Mouse (Mus musculus): ENCODE results near the gene Cdiptos. TPM values are rescaled to one million over a fixed set of nuclear protein-coding genes. Genes with fewer than 3 reads are reported as not detected.
A peak's percentile ranks its signal among the peaks of the same experiment; 100 is the strongest.

Cdiptos gene
- total and polyA plus RNA-seq, 3 experiments, result 0.47 to 0.97 TPM; not detected in 1

DNA sequence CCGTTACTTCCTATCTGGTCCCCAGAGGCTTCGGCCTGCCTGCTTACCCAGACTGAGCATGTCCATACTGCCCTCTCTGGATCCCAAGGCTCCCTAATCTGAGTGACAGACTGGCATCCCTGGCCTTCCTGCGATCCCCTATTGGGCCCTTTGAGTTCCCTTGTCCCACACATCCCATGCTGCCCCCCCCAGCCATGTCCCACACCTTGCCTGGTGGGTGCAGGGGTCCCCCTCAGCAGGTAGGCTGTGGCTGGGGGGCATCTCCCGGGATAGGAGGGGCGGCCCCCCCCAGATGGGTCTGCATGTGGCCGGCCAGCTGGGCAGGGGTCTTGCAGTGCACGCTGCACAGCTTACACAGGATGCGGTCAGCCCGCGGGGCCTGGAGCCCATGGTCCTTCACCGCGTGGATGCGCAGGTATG lies 47.4 kb upstream of the Cdiptos start:
- H3K27me3 ChIP-seq (replicated peaks), result no peaks in the 10 kb centered on the region
- no peaks in the 10 kb centered on the region for H3K9me3 ChIP-seq (replicated peaks; ENCODE audit: low read length)
- H3K4me1 ChIP-seq (ENCODE audit: control insufficient read depth in 1 of 2, insufficient read depth in 2 of 2), result peaks cover 22 to 60% of the 10 kb centered on the region in 2 experiments
- no peak overlapping the region for H3K4me2 ChIP-seq (ENCODE audit: insufficient read depth, low read depth, poor library complexity, severe bottlenecking)
- H3K79me2 ChIP-seq (replicated peaks; ENCODE audit: control insufficient read depth, extremely low read depth, insufficient read depth, poor library complexity, severe bottlenecking), result peaks cover 22% of the 10 kb centered on the region
- H3K36me3 ChIP-seq (replicated peaks in 1 of 2; ENCODE audit: control insufficient read depth in 1 of 2, insufficient read depth in 1 of 2, low read length in 1 of 2), result peaks cover 27 to 63% of the 10 kb centered on the region in 2 experiments
- H3K27ac ChIP-seq (ENCODE audit: insufficient read depth, low read depth), result no peak overlapping the region
- no peak overlapping the region for H3K9ac ChIP-seq (ENCODE audit: insufficient read depth, low read depth)
- dilution Hi-C loops (cut with MboI; ENCODE audit: extremely low pct_ligation_motif_present, extremely low pct_unique_long_range_greater_than_20kb, low sequenced_read_pairs), result no loop called here
- TF ChIP-seq EP300 (IDR thresholded peaks at IDR 0.05; ENCODE audit: low read length) (no peak), E2F4 (IDR thresholded peaks at IDR 0.05; ENCODE audit: insufficient replicate concordance, low read depth, low read length) (no peak), ELF1 (IDR thresholded peaks at IDR 0.05; ENCODE audit: low read depth, low read length) (no peak)
- no peak for DNase-seq (ENCODE audit: extremely low read depth)
- in situ Hi-C loops (cut with MboI; ENCODE audit: low pct_ligation_motif_present, low pct_unique_long_range_greater_than_20kb, low sequenced_read_pairs), result loop anchor here (5.0 kb wide), 1 partner anchor 136 kb away; no protein-coding TSS in a partner anchor
- H3K4me3 ChIP-seq (replicated peaks in 1 of 3; ENCODE audit: low read depth in 2 of 3, low read length in 2 of 3, poor library complexity in 1 of 3), result peak overlapping the region in 2 of 3 experiments; percentile 76 to 78

DNA sequence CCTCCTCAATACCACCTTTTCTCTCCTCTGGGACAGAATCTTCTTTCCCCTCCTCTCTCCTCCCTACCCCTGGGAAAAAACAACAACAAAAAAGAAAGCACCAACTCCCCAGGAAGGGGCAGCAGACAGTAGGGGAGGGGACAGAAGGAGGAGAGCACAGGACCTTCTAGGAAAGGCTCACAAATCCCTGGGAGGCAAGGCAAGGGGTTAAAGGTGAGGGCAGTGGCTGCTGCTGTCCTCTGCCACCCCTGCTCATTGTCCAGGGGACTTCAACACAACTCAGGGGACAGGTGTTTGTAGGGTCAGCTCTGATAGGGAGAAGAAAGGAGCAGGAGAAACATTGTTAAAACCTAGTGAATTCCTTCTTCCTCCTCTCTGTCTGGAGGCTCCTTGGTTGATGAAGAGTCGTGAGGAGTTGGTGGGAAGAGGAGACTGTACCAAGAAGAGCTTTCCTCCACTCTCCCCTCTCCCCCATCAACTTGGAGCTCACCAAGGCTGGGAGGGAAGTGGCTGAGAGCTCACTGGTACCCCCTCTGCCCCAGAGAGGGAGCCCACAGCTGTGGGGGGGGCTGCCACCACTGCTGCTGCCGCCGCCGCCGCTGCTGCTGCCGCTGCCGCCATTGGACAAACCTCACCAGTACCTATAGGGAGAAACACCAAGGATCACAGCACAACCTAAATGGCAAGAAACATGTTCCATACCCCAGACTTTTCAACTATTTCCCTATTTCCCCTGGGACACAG lies 46.8 kb upstream of the Cdiptos start:
- Histone ChIP-seq H3K4me1 (ENCODE audit: control insufficient read depth in 1 of 2, insufficient read depth in 2 of 2) (peaks cover 19 to 60% of the 10 kb centered on the region in 2 experiments), H3K4me2 (ENCODE audit: insufficient read depth, low read depth, poor library complexity, severe bottlenecking) (no peak overlapping the region), H3K36me3 (replicated peaks in 1 of 2; ENCODE audit: control insufficient read depth in 1 of 2, insufficient read depth in 1 of 2, low read length in 1 of 2) (peaks cover 21 to 60% of the 10 kb centered on the region in 2 experiments), H3K79me2 (replicated peaks; ENCODE audit: control insufficient read depth, extremely low read depth, insufficient read depth, poor library complexity, severe bottlenecking) (peaks cover 22% of the 10 kb centered on the region), H3K27ac (ENCODE audit: insufficient read depth, low read depth) (no peak overlapping the region), H3K27me3 (replicated peaks) (no peaks in the 10 kb centered on the region), H3K4me3 (replicated peaks in 1 of 3; ENCODE audit: low read depth in 2 of 3, low read length in 2 of 3, poor library complexity in 1 of 3) (peak overlapping the region in 1 of 3 experiments; percentile 78), H3K9ac (ENCODE audit: insufficient read depth, low read depth) (no peak overlapping the region), H3K9me3 (replicated peaks; ENCODE audit: low read length) (no peaks in the 10 kb centered on the region)
- in situ Hi-C loops (cut with MboI; ENCODE audit: low pct_ligation_motif_present, low pct_unique_long_range_greater_than_20kb, low sequenced_read_pairs) (loop anchor here (5.0 kb wide), 1 partner anchor 135 kb away; no protein-coding TSS in a partner anchor), dilution Hi-C loops (cut with MboI; ENCODE audit: extremely low pct_ligation_motif_present, extremely low pct_unique_long_range_greater_than_20kb, low sequenced_read_pairs) (no loop called here)
- TF ChIP-seq MAX (IDR thresholded peaks at IDR 0.05; ENCODE audit: low read length) (no peak), POLR2AphosphoS2 (IDR thresholded peaks at IDR 0.05; ENCODE audit: low read depth, low read length) (0 out of 2 replicates have a peak, but pooled peaks have one; percentile 32), GABPA (IDR thresholded peaks at IDR 0.05; ENCODE audit: insufficient replicate concordance, low read depth, low read length) (no peak)
- DNase-seq (ENCODE audit: extremely low read depth), result no peak

DNA sequence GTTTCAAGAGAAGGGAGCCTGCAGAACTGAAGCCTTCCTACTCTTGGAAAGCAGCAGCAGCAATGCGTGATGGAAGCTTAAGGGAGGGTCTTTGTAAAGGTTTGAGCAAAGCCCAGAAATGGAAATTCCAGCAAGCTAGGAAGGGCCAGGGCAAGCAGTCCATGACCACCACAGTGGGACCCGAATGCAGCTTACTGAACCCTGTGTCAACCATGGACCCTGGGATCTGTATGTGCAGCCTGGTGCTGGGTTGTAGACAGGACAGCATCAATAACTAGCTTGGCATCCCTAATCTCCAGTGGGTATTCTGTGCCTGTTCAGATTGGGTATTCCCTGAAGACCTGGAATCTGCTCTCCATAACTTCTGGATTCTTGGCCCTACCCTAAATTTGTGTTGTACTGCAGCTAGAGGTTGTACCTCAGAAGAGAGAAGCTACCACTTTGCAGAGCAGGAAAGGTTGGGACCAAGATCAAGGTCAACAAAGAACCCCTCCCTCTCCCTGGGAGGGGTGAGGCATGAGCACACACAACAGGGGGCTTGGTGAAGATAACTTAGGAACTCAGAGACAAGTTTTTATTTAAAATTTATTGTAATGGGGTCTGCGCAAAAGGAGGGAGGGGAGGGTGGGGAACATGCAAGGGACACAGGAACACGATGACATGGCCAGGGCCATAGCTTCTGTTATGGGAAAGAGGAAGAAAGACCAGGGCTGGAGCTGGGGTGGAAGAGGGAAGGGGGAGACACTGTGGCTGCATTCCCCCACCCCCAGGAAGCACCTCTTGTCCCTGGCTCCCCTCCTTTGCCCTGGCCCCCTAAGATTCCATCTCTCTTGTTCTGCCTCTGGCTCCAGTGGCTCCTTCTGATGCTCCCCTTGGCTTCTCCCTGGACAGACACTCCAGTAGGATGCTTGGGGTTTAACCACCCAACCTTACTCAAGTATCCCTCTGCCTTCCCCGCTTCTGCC lies 45.9 kb upstream of the Cdiptos start:
- dilution Hi-C loops (cut with MboI; ENCODE audit: extremely low pct_ligation_motif_present, extremely low pct_unique_long_range_greater_than_20kb, low sequenced_read_pairs) (no loop called here), in situ Hi-C loops (cut with MboI; ENCODE audit: low pct_ligation_motif_present, low pct_unique_long_range_greater_than_20kb, low sequenced_read_pairs) (loop anchor here (5.0 kb wide), 1 partner anchor 135 kb away; no protein-coding TSS in a partner anchor)
- H3K4me2 ChIP-seq (ENCODE audit: insufficient read depth, low read depth, poor library complexity, severe bottlenecking), result no peak overlapping the region
- no peak for DNase-seq (ENCODE audit: extremely low read depth)
- no peaks in the 10 kb centered on the region for H3K9me3 ChIP-seq (replicated peaks; ENCODE audit: low read length)
- TF ChIP-seq MAFK (IDR thresholded peaks at IDR 0.05; ENCODE audit: insufficient replicate concordance, low read length), result no peak
- peak; percentile 33 for TF ChIP-seq POLR2AphosphoS2 (IDR thresholded peaks at IDR 0.05; ENCODE audit: low read depth, low read length)
- H3K27me3 ChIP-seq (replicated peaks), result no peaks in the 10 kb centered on the region
- no peak overlapping the region for H3K4me3 ChIP-seq (replicated peaks in 1 of 3; ENCODE audit: low read depth in 2 of 3, low read length in 2 of 3, poor library complexity in 1 of 3)
- H3K36me3 ChIP-seq (replicated peaks in 1 of 2; ENCODE audit: control insufficient read depth in 1 of 2, insufficient read depth in 1 of 2, low read length in 1 of 2), result peaks cover 20 to 59% of the 10 kb centered on the region in 2 experiments
- H3K79me2 ChIP-seq (replicated peaks; ENCODE audit: control insufficient read depth, extremely low read depth, insufficient read depth, poor library complexity, severe bottlenecking), result peaks cover 22% of the 10 kb centered on the region
- H3K9ac ChIP-seq (ENCODE audit: insufficient read depth, low read depth), result no peak overlapping the region
- H3K4me1 ChIP-seq (ENCODE audit: control insufficient read depth in 1 of 2, insufficient read depth in 2 of 2), result peaks cover 19 to 63% of the 10 kb centered on the region in 2 experiments
- no peak overlapping the region for H3K27ac ChIP-seq (ENCODE audit: insufficient read depth, low read depth)
